In genomic region chr7:129524369-129524915, GRCm38 (mm10) we compare ENCODE assay signal across 18 mouse cellular contexts.
"Had no signal": no experiment of that assay in that cellular context is flagged by ENCODE, and none has a peak within 500 bp of the region (broad histone marks: within the 10 kb centered on the region; RNA-seq: fewer than 3 reads in every experiment).

No protein-coding gene starts in this region.

- H3K36me3 ChIP-seq: midbrain, embryonic 10.5 days; midbrain, embryonic 13.5 days; neural tube, embryonic 13.5 days; neural tube, embryonic 15.5 days had no signal

- H3K4me3 ChIP-seq: midbrain, embryonic 10.5 days; midbrain, embryonic 13.5 days; myocyte; neural tube, embryonic 13.5 days; neural tube, embryonic 15.5 days had no signal

- H3K27me3 ChIP-seq: midbrain, embryonic 13.5 days; neural tube, embryonic 13.5 days; neural tube, embryonic 15.5 days had no signal

- H3K4me2 ChIP-seq: lung, embryonic 14.5 days; midbrain, embryonic 13.5 days; neural tube, embryonic 13.5 days; neural tube, embryonic 15.5 days had no signal

- H3K9ac ChIP-seq: lung, embryonic 14.5 days; midbrain, embryonic 13.5 days; neural tube, embryonic 13.5 days; neural tube, embryonic 15.5 days had no signal

- DNase-seq: lung, adult 18-20 months; lung, embryonic 14.5 days; lung, postnatal 10 days; lung, postnatal 4 days; retina, postnatal 1 day; right cerebral cortex, adult 18-20 months; right cerebral cortex, postnatal 25 days; right cerebral cortex, postnatal 4 days; spleen, adult 18-20 months; thymus, adult 18-20 months; thymus, postnatal 14 days; thymus, postnatal 36 days had no signal

- ATAC-seq: midbrain, embryonic 13.5 days; midbrain, embryonic 16.5 days had no signal

- H3K27ac ChIP-seq: midbrain, embryonic 10.5 days; midbrain, embryonic 13.5 days; neural tube, embryonic 13.5 days; neural tube, embryonic 15.5 days had no signal

- H3K4me1 ChIP-seq: midbrain, embryonic 13.5 days; neural tube, embryonic 13.5 days had no signal

- H3K9me3 ChIP-seq: midbrain, embryonic 13.5 days; neural tube, embryonic 15.5 days had no signal
